In the genomic region with DNA sequence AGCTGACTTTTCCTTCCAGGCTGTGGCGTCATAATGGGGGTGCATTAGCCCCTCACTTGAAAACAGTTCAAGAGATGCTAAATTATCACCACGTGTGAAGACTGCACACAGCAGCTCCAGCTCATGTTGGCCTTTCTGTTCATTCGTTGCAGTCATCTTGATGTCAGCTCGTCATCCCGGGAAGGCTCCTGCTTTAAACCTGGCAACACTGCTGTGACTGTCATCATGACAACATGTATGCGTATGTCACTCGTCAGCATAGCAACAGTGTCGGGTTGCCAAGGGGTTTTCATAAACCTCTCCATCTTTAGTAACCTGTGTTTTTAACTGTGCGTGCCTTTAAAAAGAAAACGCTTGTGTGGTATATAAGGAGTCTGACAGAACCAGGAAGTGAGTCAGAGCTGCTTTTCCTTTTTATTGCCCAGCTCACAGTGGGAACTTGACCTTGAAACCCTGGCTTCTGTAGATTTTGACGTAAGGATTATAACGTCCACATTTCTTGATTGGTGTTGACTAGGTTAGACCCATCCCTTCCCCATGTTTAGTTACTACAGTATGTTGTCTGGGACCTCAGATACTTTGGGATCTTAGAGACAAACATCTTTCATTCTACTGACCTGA, we compare ENCODE assay signal across 13 mouse cellular contexts. TPM values are rescaled to one million over a fixed set of nuclear protein-coding genes. Genes with fewer than 3 reads are reported as not detected.
DNase-seq lines count a peak whose midpoint lies in the region; ATAC-seq lines count a peak whose summit lies in the region.
"Had no signal": no experiment of that assay in that cellular context is flagged by ENCODE, and none has a peak within 500 bp of the region (broad histone marks: within the 10 kb centered on the region; RNA-seq: fewer than 3 reads in every experiment).

No protein-coding gene starts in this region.

- no peaks in the 10 kb centered on the region for H3K27me3 ChIP-seq in limb, embryonic 11.5 days (ENCODE audit: control insufficient read depth, insufficient read depth, low read length)
- no peaks in the 10 kb centered on the region for H3K27me3 ChIP-seq in limb, embryonic 10.5 days (ENCODE audit: low read depth, poor library complexity, severe bottlenecking)
- H3K27me3 ChIP-seq: hindbrain, embryonic 15.5 days; midbrain, embryonic 15.5 days had no signal

- no peak overlapping the region for H3K4me2 ChIP-seq in limb, embryonic 11.5 days (ENCODE audit: low read depth, severe bottlenecking)
- H3K4me2 ChIP-seq: hindbrain, embryonic 15.5 days; midbrain, embryonic 15.5 days had no signal

- H3K36me3 ChIP-seq in limb, embryonic 11.5 days (ENCODE audit: control insufficient read depth, insufficient read depth, low read length) = no peaks in the 10 kb centered on the region
- H3K36me3 ChIP-seq in limb, embryonic 10.5 days = no peaks in the 10 kb centered on the region
- H3K36me3 ChIP-seq: hindbrain, embryonic 15.5 days; midbrain, embryonic 15.5 days had no signal

- H3K27ac ChIP-seq in limb, embryonic 11.5 days (replicated peaks; ENCODE audit: low read depth, low read length) = no peak overlapping the region
- no peak overlapping the region for H3K27ac ChIP-seq in limb, embryonic 10.5 days
- H3K27ac ChIP-seq: hindbrain, embryonic 15.5 days; midbrain, embryonic 15.5 days had no signal

- H3K9me3 ChIP-seq in limb, embryonic 11.5 days (ENCODE audit: control insufficient read depth, low read length) = no peaks in the 10 kb centered on the region
- no peaks in the 10 kb centered on the region for H3K9me3 ChIP-seq in limb, embryonic 10.5 days (replicated peaks)
- H3K9me3 ChIP-seq: hindbrain, embryonic 15.5 days; midbrain, embryonic 15.5 days had no signal

- no peak for DNase-seq in limb, embryonic 11.5 days (ENCODE audit: low spot score)
- no peak for DNase-seq in limb, embryonic 10.5 days (ENCODE audit: low spot score)
- DNase-seq in layer of hippocampus, postnatal 14 days (ENCODE audit: low spot score in 2 of 2) = peak; percentile 26 to 56
- DNase-seq in telencephalon, adult 2 months (ENCODE audit: low read depth, low spot score) = peak; percentile 80
- no peak for DNase-seq in embryo, embryonic 10.5 days (ENCODE audit: low spot score)
- DNase-seq: adrenal gland, postnatal 14 days; gastrocnemius, postnatal 10 days; liver; thymus, adult 18-20 months had no signal

- no peaks in the 10 kb centered on the region for H3K4me1 ChIP-seq in limb, embryonic 11.5 days (ENCODE audit: control insufficient read depth, insufficient read depth, low read length)
- H3K4me1 ChIP-seq in limb, embryonic 10.5 days = peaks cover 13% of the 10 kb centered on the region
- H3K4me1 ChIP-seq: hindbrain, embryonic 15.5 days; midbrain, embryonic 15.5 days had no signal

- no peak overlapping the region for H3K9ac ChIP-seq in limb, embryonic 11.5 days (ENCODE audit: low read length)
- H3K9ac ChIP-seq: hindbrain, embryonic 15.5 days; midbrain, embryonic 15.5 days had no signal

- ATAC-seq in limb, embryonic 11.5 days (ENCODE audit: insufficient number of reproducible peaks, low FRiP score, low TSS enrichment, low read depth) = 0 out of 2 replicates have a peak, but pooled peaks have one; percentile 2
- peak; percentile 77 for ATAC-seq in frontal cortex, adult (ENCODE audit: low TSS enrichment)
- no peak for ATAC-seq in activated CD4-positive, CD25-positive, alpha-beta regulatory T cell, adult 4 months

- WGBS in limb, embryonic 11.5 days = 55% methylated on average over 12 of the region's 12 CpGs
- WGBS in limb, embryonic 10.5 days = 73% methylated on average over 12 of the region's 12 CpGs

- no peak overlapping the region for H3K4me3 ChIP-seq in limb, embryonic 11.5 days (ENCODE audit: low read depth, low read length)
- H3K4me3 ChIP-seq in limb, embryonic 10.5 days = no peak overlapping the region
- H3K4me3 ChIP-seq: hindbrain, embryonic 15.5 days; midbrain, embryonic 15.5 days had no signal

RNA-seq across cellular contexts. Expression of gene Apold1, which starts 12.6 kb away (rescaled TPM):
- 3.0 and 3.4 TPM in 2 replicates for polyA plus RNA-seq in limb, embryonic 11.5 days (2014; fragmentation: Nextera tagmentation; extraction: Ambion mirVana)
- 2.4 and 3.1 TPM in 2 replicates for polyA plus RNA-seq in limb, embryonic 10.5 days (2016; fragmentation: Nextera tagmentation; extraction: Ambion mirVana)
- total RNA-seq in layer of hippocampus, postnatal 14 days (2021) = 1 to 10 TPM; 3.5 to 4.4 TPM
- polyA plus RNA-seq in activated CD4-positive, CD25-positive, alpha-beta regulatory T cell, adult 4 months (2017; shearing (Covaris generic)) = under 1 TPM; 0.09 to 0.17 TPM

RNA-seq across cellular contexts. Expression of gene Ddx47, which starts 17.3 kb away (rescaled TPM):
- 130 and 140 TPM in 2 replicates for polyA plus RNA-seq in limb, embryonic 11.5 days (2014; fragmentation: Nextera tagmentation; extraction: Ambion mirVana)
- 129 and 134 TPM in 2 replicates for polyA plus RNA-seq in limb, embryonic 10.5 days (2016; fragmentation: Nextera tagmentation; extraction: Ambion mirVana)
- total RNA-seq in layer of hippocampus, postnatal 14 days (2021) = 10 to 100 TPM; 54.4 to 55.3 TPM
- polyA plus RNA-seq in activated CD4-positive, CD25-positive, alpha-beta regulatory T cell, adult 4 months (2017; shearing (Covaris generic)) = 100 to 1,000 TPM; 132 to 161 TPM

Comparison
In these comparisons a context has a peak if more than half of its experiments do, and no peak if none do; other contexts are left out.
1. DNase-seq: peak in layer of hippocampus, postnatal 14 days (2 of 2) and telencephalon, adult 2 months (single experiment); none in limb, embryonic 11.5 days (single experiment), limb, embryonic 10.5 days (single experiment) and embryo, embryonic 10.5 days (single experiment).